ENCODE assay signal across 8 mouse cellular contexts in genomic region chr11:76998705-76999226, GRCm38 (mm10). TPM values are rescaled to one million over a fixed set of nuclear protein-coding genes. Genes with fewer than 3 reads are reported as not detected.
DNase-seq lines count a peak whose midpoint lies in the region; ATAC-seq lines count a peak whose summit lies in the region.

No protein-coding gene starts in this region.

- no peaks in the 10 kb centered on the region for H3K36me3 ChIP-seq in liver, embryonic 11.5 days (ENCODE audit: control insufficient read depth, insufficient read depth, low read length)
- H3K36me3 ChIP-seq in embryonic facial prominence, embryonic 13.5 days, result no peaks in the 10 kb centered on the region
- no peaks in the 10 kb centered on the region for H3K36me3 ChIP-seq in neural tube, embryonic 14.5 days (ENCODE audit: control insufficient read depth, insufficient read depth, low read length)

- no peaks in the 10 kb centered on the region for H3K9me3 ChIP-seq in liver, embryonic 11.5 days (ENCODE audit: control insufficient read depth, low read length)
- H3K9me3 ChIP-seq in embryonic facial prominence, embryonic 13.5 days, result no peaks in the 10 kb centered on the region
- H3K9me3 ChIP-seq in neural tube, embryonic 14.5 days (ENCODE audit: control insufficient read depth, low read length), result no peaks in the 10 kb centered on the region

- no peak for DNase-seq in liver, embryonic 11.5 days (ENCODE audit: low spot score)
- no peak for DNase-seq in liver
- peak; percentile 35 to 40 for DNase-seq in kidney, postnatal 4 days
- DNase-seq in layer of hippocampus, adult 11-12 months (ENCODE audit: low spot score), result no peak
- DNase-seq in left cerebral cortex, postnatal 4 days, result no peak

- no peak overlapping the region for H3K27ac ChIP-seq in liver, embryonic 11.5 days (ENCODE audit: low read depth, low read length)
- H3K27ac ChIP-seq in embryonic facial prominence, embryonic 13.5 days, result no peak overlapping the region
- no peak overlapping the region for H3K27ac ChIP-seq in neural tube, embryonic 14.5 days (ENCODE audit: low read depth, low read length)

- peaks cover 8% of the 10 kb centered on the region; the same call in 1 of the 2 replicates for H3K4me1 ChIP-seq in liver, embryonic 11.5 days (replicated peaks; ENCODE audit: control insufficient read depth, insufficient read depth, low read length)
- peaks cover 21% of the 10 kb centered on the region for H3K4me1 ChIP-seq in embryonic facial prominence, embryonic 13.5 days
- peaks cover 9% of the 10 kb centered on the region for H3K4me1 ChIP-seq in neural tube, embryonic 14.5 days (ENCODE audit: control insufficient read depth, insufficient read depth, low read length)

- peaks cover 48% of the 10 kb centered on the region for H3K27me3 ChIP-seq in liver, embryonic 11.5 days (replicated peaks; ENCODE audit: control insufficient read depth, insufficient read depth, low read length)
- peaks cover 63% of the 10 kb centered on the region for H3K27me3 ChIP-seq in embryonic facial prominence, embryonic 13.5 days
- H3K27me3 ChIP-seq in neural tube, embryonic 14.5 days (ENCODE audit: control insufficient read depth, insufficient read depth, low read length), result peaks cover 30% of the 10 kb centered on the region

- H3K4me2 ChIP-seq in liver, embryonic 11.5 days, result peak overlapping the region; percentile 72
- H3K4me2 ChIP-seq in embryonic facial prominence, embryonic 13.5 days, result peak overlapping the region; percentile 91
- peak overlapping the region; percentile 89 for H3K4me2 ChIP-seq in neural tube, embryonic 14.5 days (ENCODE audit: low read depth, low read length)

- intact Hi-C loops in left cerebral cortex, postnatal 4 days (cut with DNase I), result loop anchor here (5.0 kb wide), 1 partner anchor 94 kb away; no protein-coding TSS in a partner anchor

- ATAC-seq in liver, embryonic 11.5 days (replicated peaks; ENCODE audit: low FRiP score), result no peak
- ATAC-seq in embryonic facial prominence, embryonic 13.5 days (ENCODE audit: insufficient number of reproducible peaks, insufficient read depth, low FRiP score, low TSS enrichment, low read depth), result no peak
- no peak for ATAC-seq in neural tube, embryonic 14.5 days (ENCODE audit: low read depth)
- ATAC-seq in inflammation-experienced regulatory T-cells, adult 6 months, result no peak

- H3K4me3 ChIP-seq in liver, embryonic 11.5 days (ENCODE audit: low read depth, low read length), result peak overlapping the region; percentile 48
- peak overlapping the region; percentile 49 for H3K4me3 ChIP-seq in embryonic facial prominence, embryonic 13.5 days
- peak overlapping the region; percentile 39 for H3K4me3 ChIP-seq in neural tube, embryonic 14.5 days (ENCODE audit: low read depth, low read length)

- H3K9ac ChIP-seq in liver, embryonic 11.5 days (ENCODE audit: low read depth, low read length), result no peak overlapping the region
- H3K9ac ChIP-seq in embryonic facial prominence, embryonic 13.5 days, result peak overlapping the region; percentile 55; the same call in 1 of the 2 replicates
- no peak overlapping the region for H3K9ac ChIP-seq in neural tube, embryonic 14.5 days (replicated peaks; ENCODE audit: low read depth, low read length)

- 16% methylated on average over 24 of the region's 24 CpGs for WGBS in liver, embryonic 11.5 days
- 12% methylated on average over 24 of the region's 24 CpGs for WGBS in embryonic facial prominence, embryonic 13.5 days
- WGBS in neural tube, embryonic 14.5 days, result 6% methylated on average over 24 of the region's 24 CpGs

RNA-seq across cellular contexts. Expression of gene Slc6a4, which starts 0.4 kb away (rescaled TPM):
- polyA plus RNA-seq in liver, embryonic 11.5 days (2014; fragmentation: Nextera tagmentation; extraction: Ambion mirVana), result 1.9 TPM in 2 replicates
- polyA plus RNA-seq in embryonic facial prominence, embryonic 13.5 days (2015; fragmentation: Nextera tagmentation; extraction: Ambion mirVana), result 0.89 and 0.91 TPM in 2 replicates
- polyA plus RNA-seq in neural tube, embryonic 14.5 days (2014; fragmentation: Nextera tagmentation; extraction: Ambion mirVana), result 0.66 and 0.94 TPM in 2 replicates
- not detected for polyA plus RNA-seq in inflammation-experienced regulatory T-cells, adult 6 months (2017; shearing (Covaris generic))
- 1 to 10 TPM; 1.4 to 1.8 TPM for total RNA-seq in left cerebral cortex, postnatal 4 days (2021)

Comparison
In these comparisons a context has a peak if more than half of its experiments do, and no peak if none do; other contexts are left out.
1. DNase-seq: peak in kidney, postnatal 4 days (2 of 2); none in liver, embryonic 11.5 days (single experiment), liver (single experiment), layer of hippocampus, adult 11-12 months (single experiment) and left cerebral cortex, postnatal 4 days (single experiment).
2. Peak in every context shown above with its lines, with median percentiles within 50 percentile points of each other: H3K4me2 ChIP-seq and H3K4me3 ChIP-seq.